Mouse (Mus musculus) forebrain, postnatal 0 days (tissue): ENCODE measurements at regions not wholly inside any gene's neighbourhood (a gene's known extent, or its start where the extent isn't known, plus 50 kb on each side); places are given as distances from the start of the nearest gene placed in this dataset.

Experiments used
- ATAC-seq: fragments of 200-750 bp; cut with Nextera tagmentation; 2 replicates; pipeline ENCODE4 v1.8.0; 2017; ENCODE audit warnings: mild to moderate bottlenecking, moderate library complexity
- DNase-seq: peaks from one replicate; pipeline ENCODE4 v3.0.0-alpha.2; 2015
- H3K27ac ChIP-seq: fragments of 300-500 bp; sonication (generic); 2 replicates; pipeline ENCODE4 v1.5.1; 2014; ENCODE audit warnings: low read depth, mild to moderate bottlenecking, antibody characterized with exemption, low read length, moderate library complexity, mixed read lengths
- H3K27me3 ChIP-seq: fragments of 300-500 bp; sonication (generic); 2 replicates; pipeline ENCODE4 v1.6.1; 2014; ENCODE audit warnings: mild to moderate bottlenecking, low read length, mixed read lengths; ENCODE audit not compliant: insufficient read depth
- H3K36me3 ChIP-seq: fragments of 300-500 bp; sonication (generic); 2 replicates; pipeline ENCODE4 v1.6.1; 2014; ENCODE audit warnings: mild to moderate bottlenecking, moderate library complexity; ENCODE audit not compliant: insufficient read depth
- H3K4me1 ChIP-seq: fragments of 300-500 bp; sonication (generic); 2 replicates; pipeline ENCODE4 v1.6.1; 2014; ENCODE audit warnings: antibody characterized with exemption; ENCODE audit not compliant: insufficient read depth
- H3K4me2 ChIP-seq: fragments of 300-500 bp; sonication (generic); 2 replicates; pipeline ENCODE4 v1.6.1; 2014; ENCODE audit warnings: low read depth, mild to moderate bottlenecking, moderate library complexity
- H3K4me3 ChIP-seq: fragments of 300-500 bp; sonication (generic); 2 replicates; pipeline ENCODE4 v1.5.1; 2014; ENCODE audit warnings: low read depth, low read length, mixed read lengths
- H3K9ac ChIP-seq: fragments of 300-500 bp; sonication (generic); 2 replicates; pipeline ENCODE4 v1.6.1; 2014; ENCODE audit warnings: mild to moderate bottlenecking
- H3K9me3 ChIP-seq: fragments of 300-500 bp; sonication (generic); 2 replicates; pipeline ENCODE4 v1.6.1; 2016; ENCODE audit warnings: low read length
- CTCF ChIP-seq: sonication (generic); IDR thresholded peaks from 2 replicates; pipeline ENCODE4 v1.5.1; 2016; ENCODE audit warnings: antibody characterized with exemption, control low read depth, low read depth
- WGBS: fragments of 180-500 bp; shearing (Covaris S2); extraction: QIAGEN DNeasy Blood & Tissue Kit; methylation state at CpG from one replicate; pipeline ENCODE4 v1.1.7; 2014; 5-methylcytosine and 5-hydroxymethylcytosine counted together

- Histone ChIP-seq H3K4me2 (no peak overlapping the region), H3K27ac (no peak overlapping the region), H3K9ac (no peak overlapping the region), H3K9me3 (no peaks in the 10 kb centered on the region), H3K4me3 (no peak overlapping the region), H3K4me1 (no peaks in the 10 kb centered on the region), H3K27me3 (no peaks in the 10 kb centered on the region), H3K36me3 (no peaks in the 10 kb centered on the region)
- no peak for DNase-seq
- no peak for ATAC-seq
- 81% methylated on average over 7 of the region's 7 CpGs for WGBS
- TF ChIP-seq CTCF, result no peak
Measured at GRCm38 (mm10) chr4:142616901-142617300, 377.7 kb upstream of the Kazn start.

- H3K27ac ChIP-seq, result no peak overlapping the region
- no peak for ATAC-seq
- H3K4me3 ChIP-seq, result no peak overlapping the region
- H3K36me3 ChIP-seq, result no peaks in the 10 kb centered on the region
- 89% methylated on average over 3 of the region's 3 CpGs for WGBS
- no peak for DNase-seq
- no peak overlapping the region for H3K9ac ChIP-seq
- H3K4me2 ChIP-seq, result no peak overlapping the region
- no peak for TF ChIP-seq CTCF
- H3K4me1 ChIP-seq, result no peaks in the 10 kb centered on the region
- no peaks in the 10 kb centered on the region for H3K9me3 ChIP-seq
- no peaks in the 10 kb centered on the region for H3K27me3 ChIP-seq
Measured at GRCm38 (mm10) chr4:142605098-142605497, 365.9 kb upstream of the Kazn start.

GRCm38 (mm10) chr4:142597214-142597613 lies 358.0 kb upstream of the Kazn start:
- Histone ChIP-seq H3K27me3 (no peaks in the 10 kb centered on the region), H3K9me3 (no peaks in the 10 kb centered on the region), H3K4me2 (no peak overlapping the region), H3K4me1 (no peaks in the 10 kb centered on the region), H3K9ac (no peak overlapping the region), H3K4me3 (no peak overlapping the region), H3K27ac (no peak overlapping the region), H3K36me3 (no peaks in the 10 kb centered on the region)
- DNase-seq, result no peak
- no peak for ATAC-seq
- TF ChIP-seq CTCF, result no peak
- WGBS, result 76% methylated on average over 4 of the region's 4 CpGs

- Histone ChIP-seq H3K9ac (no peak overlapping the region), H3K4me2 (no peak overlapping the region), H3K27me3 (no peaks in the 10 kb centered on the region), H3K27ac (0 out of 2 replicates have a peak overlapping the region, but pooled peaks have one; percentile 72), H3K4me1 (peaks cover 10% of the 10 kb centered on the region; the same call in 1 of the 2 replicates), H3K9me3 (no peaks in the 10 kb centered on the region), H3K4me3 (no peak overlapping the region), H3K36me3 (no peaks in the 10 kb centered on the region)
- WGBS, result 74% methylated on average over 7 of the region's 7 CpGs
- DNase-seq (no peak), ATAC-seq (no peak)
- no peak for TF ChIP-seq CTCF
Measured at GRCm38 (mm10) chr4:142589084-142589741, 350.0 kb upstream of the Kazn start.

GRCm38 (mm10) chr4:142588418-142589083 lies 349.4 kb upstream of the Kazn start:
- TF ChIP-seq CTCF, result no peak
- DNase-seq, result peak; percentile 69
- Histone ChIP-seq H3K4me2 (peak overlapping the region; percentile 40), H3K36me3 (no peaks in the 10 kb centered on the region), H3K4me3 (peak overlapping the region; percentile 27), H3K27me3 (no peaks in the 10 kb centered on the region), H3K9ac (peak overlapping the region; percentile 46), H3K4me1 (peaks cover 10% of the 10 kb centered on the region; the same call in 1 of the 2 replicates), H3K9me3 (no peaks in the 10 kb centered on the region), H3K27ac (peak overlapping the region; percentile 72)
- ATAC-seq, result peak; percentile 71
- 39% methylated on average over 24 of the region's 24 CpGs for WGBS

- Histone ChIP-seq H3K4me2 (peak overlapping the region; percentile 40), H3K27me3 (no peaks in the 10 kb centered on the region), H3K4me1 (peaks cover 10% of the 10 kb centered on the region; the same call in 1 of the 2 replicates), H3K4me3 (no peak overlapping the region), H3K9me3 (no peaks in the 10 kb centered on the region), H3K27ac (peak overlapping the region; percentile 9; the same call in 1 of the 2 replicates), H3K36me3 (no peaks in the 10 kb centered on the region), H3K9ac (no peak overlapping the region)
- ATAC-seq (peak; percentile 8; the same call in 1 of the 2 replicates), DNase-seq (peak; percentile 41)
- 20% methylated on average over 22 of the region's 22 CpGs for WGBS
- TF ChIP-seq CTCF, result no peak
Measured at GRCm38 (mm10) chr4:142587345-142588035, 348.3 kb upstream of the Kazn start.

GRCm38 (mm10) chr4:142578536-142578935 lies 339.3 kb upstream of the Kazn start:
- ATAC-seq (peak; percentile 32; the same call in 1 of the 2 replicates), DNase-seq (no peak)
- H3K27me3 ChIP-seq, result no peaks in the 10 kb centered on the region
- no peak overlapping the region for H3K4me2 ChIP-seq
- H3K27ac ChIP-seq, result no peak overlapping the region
- no peaks in the 10 kb centered on the region for H3K36me3 ChIP-seq
- H3K4me1 ChIP-seq, result peaks cover 10% of the 10 kb centered on the region; the same call in 1 of the 2 replicates
- H3K9ac ChIP-seq, result no peak overlapping the region
- TF ChIP-seq CTCF, result no peak
- no peak overlapping the region for H3K4me3 ChIP-seq
- H3K9me3 ChIP-seq, result no peaks in the 10 kb centered on the region
- 36% methylated on average over 4 of the region's 4 CpGs for WGBS
